Mouse (Mus musculus): ENCODE data around the gene Omt2b.

The Omt2b gene

GRCm38 (mm10) chr9:78351504-78352220 lies 24.3 kb downstream of the Omt2b start:
- DNase-seq (ENCODE audit: low read depth, low spot score), result no peak

GRCm38 (mm10) chr9:78354665-78355578 lies 27.5 kb downstream of the Omt2b start:
- no peak for DNase-seq (ENCODE audit: low read depth, low spot score)

GRCm38 (mm10) chr9:78355611-78356010 lies 28.2 kb downstream of the Omt2b start, which contains the start of gene Gsta2:
TSS of gene Gsta2 (minus strand) at chr9:78355788.
- DNase-seq (ENCODE audit: low read depth, low spot score), result no peak

GRCm38 (mm10) chr9:78358053-78358452 lies 30.7 kb downstream of the Omt2b start:
- peak; percentile 95 for DNase-seq (ENCODE audit: low read depth, low spot score)

- peak; percentile 67 for DNase-seq (ENCODE audit: low read depth, low spot score)
These were observed 32.5 kb downstream of the Omt2b start for GRCm38 (mm10) chr9:78359750-78360483.

- DNase-seq (ENCODE audit: low read depth, low spot score), result peak; percentile 61
These were observed 33.1 kb downstream of the Omt2b start for GRCm38 (mm10) chr9:78360484-78360872.

- DNase-seq (ENCODE audit: low read depth, low spot score), result no peak
These were observed 36.0 kb downstream of the Omt2b start for GRCm38 (mm10) chr9:78363374-78363773.

- peak; percentile 93 for DNase-seq (ENCODE audit: low read depth, low spot score)
These were observed 37.3 kb downstream of the Omt2b start for GRCm38 (mm10) chr9:78364701-78365100.

- DNase-seq (ENCODE audit: low read depth, low spot score), result no peak
These were observed 38.6 kb downstream of the Omt2b start for GRCm38 (mm10) chr9:78365850-78366544.

- peak; percentile 96 for DNase-seq (ENCODE audit: low read depth, low spot score)
These were observed 40.6 kb downstream of the Omt2b start, which contains the start of gene Dppa5a for GRCm38 (mm10) chr9:78367959-78368358. TSS of gene Dppa5a (minus strand) at chr9:78368177.

- DNase-seq (ENCODE audit: low read depth, low spot score), result peak; percentile 62
These were observed 41.4 kb downstream of the Omt2b start for GRCm38 (mm10) chr9:78368671-78369293.

- peak; percentile 83 for DNase-seq (ENCODE audit: low read depth, low spot score)
These were observed 42.0 kb downstream of the Omt2b start for GRCm38 (mm10) chr9:78369349-78369748.

- DNase-seq (ENCODE audit: low read depth, low spot score), result no peak
These were observed 42.4 kb downstream of the Omt2b start for GRCm38 (mm10) chr9:78369786-78370185.

- DNase-seq (ENCODE audit: low read depth, low spot score), result no peak
These were observed 44.1 kb downstream of the Omt2b start for GRCm38 (mm10) chr9:78371441-78371840.

- DNase-seq (ENCODE audit: low read depth, low spot score), result no peak
These were observed 45.6 kb downstream of the Omt2b start for GRCm38 (mm10) chr9:78372827-78373504.

- DNase-seq (ENCODE audit: low read depth, low spot score), result peak; percentile 87
These were observed 47.0 kb downstream of the Omt2b start for GRCm38 (mm10) chr9:78374397-78374796.

- peak; percentile 96 for DNase-seq (ENCODE audit: low read depth, low spot score)
These were observed 47.5 kb downstream of the Omt2b start for GRCm38 (mm10) chr9:78374885-78375389.

- DNase-seq (ENCODE audit: low read depth, low spot score), result peak; percentile 69
These were observed 48.1 kb downstream of the Omt2b start for GRCm38 (mm10) chr9:78375486-78375885.

- no peak for DNase-seq (ENCODE audit: low read depth, low spot score)
These were observed 50.2 kb downstream of the Omt2b start for GRCm38 (mm10) chr9:78377546-78377945.
